Mouse (Mus musculus) cerebellum, adult 11-12 months (tissue): Measurements from ENCODE around the gene Cyp4a32.
"Not testable (repeated sequence)": the region's sequence is repeated elsewhere in the genome, so short reads cannot be mapped to it uniquely, and the experiment has no call there.

Experiments
- DNase-seq: peaks from one replicate; pipeline ENCODE4 v3.0.0; 2022

Gene Cyp4a32

GRCm38 (mm10) chr4:115600611-115601010 lies at the start of gene Cyp4a32:
Cyp4a32 (plus strand) TSS chr4:115600969.
- not testable (repeated sequence) for DNase-seq

- DNase-seq = no peak
Measured at GRCm38 (mm10) chr4:115552726-115553125, 48.0 kb upstream of the Cyp4a32 start.

DNA sequence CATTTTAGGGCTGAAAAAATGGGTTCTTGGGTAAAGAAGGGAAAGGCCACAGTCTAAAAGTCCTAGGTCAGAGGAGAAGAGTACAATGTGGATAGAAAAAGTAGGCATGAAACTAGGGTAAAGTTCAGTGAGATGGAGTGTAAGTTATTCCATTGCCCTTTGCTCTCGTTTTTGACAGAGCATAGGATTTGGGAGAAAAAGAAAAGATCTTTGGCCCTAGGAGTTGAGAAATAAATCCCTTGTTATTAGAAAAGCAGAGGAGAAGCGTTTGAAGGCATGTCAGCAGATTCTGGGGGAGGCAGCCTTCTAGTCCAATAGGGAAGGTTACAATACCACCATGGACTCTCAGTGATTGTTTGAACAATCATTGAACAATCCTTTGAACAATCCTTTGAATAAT lies 45.3 kb upstream of the Cyp4a32 start:
- no peak for DNase-seq

DNA sequence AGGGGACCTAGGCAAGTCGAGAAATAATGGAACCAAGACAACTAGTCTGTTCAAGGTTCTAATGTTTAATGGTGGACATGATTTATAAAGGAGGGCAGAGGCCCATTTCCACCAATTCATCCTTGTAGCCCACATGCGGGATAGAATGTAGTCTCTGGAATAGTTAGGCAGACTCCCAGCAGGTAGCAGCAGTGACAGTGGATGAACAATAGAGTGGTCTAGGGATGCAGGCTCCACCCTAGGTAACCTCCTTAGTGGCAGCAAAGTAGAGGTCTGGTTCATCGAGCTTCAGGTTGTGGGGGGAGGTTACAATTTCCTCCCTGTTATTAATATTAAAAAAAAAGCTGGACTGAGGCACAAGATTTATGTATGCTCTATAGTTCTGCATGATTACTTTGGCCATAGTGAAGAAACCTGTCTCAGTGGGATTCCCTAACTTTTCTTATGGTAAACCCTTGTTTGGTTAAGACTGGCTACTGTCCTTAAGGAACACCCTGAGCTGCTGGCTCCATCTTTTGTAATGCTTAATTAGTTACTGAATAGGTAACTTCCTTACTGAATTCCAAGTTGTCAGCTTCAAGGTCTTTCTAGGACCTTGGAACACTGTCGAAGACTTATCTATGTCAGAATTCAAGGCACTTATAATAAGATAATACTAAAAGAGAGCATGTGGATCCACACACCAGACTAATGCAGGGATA lies 42.8 kb upstream of the Cyp4a32 start:
- DNase-seq = no peak

GRCm38 (mm10) chr4:115561236-115561635 lies 39.5 kb upstream of the Cyp4a32 start:
- not testable (repeated sequence) for DNase-seq

GRCm38 (mm10) chr4:115563401-115563800 lies 37.4 kb upstream of the Cyp4a32 start, which contains the start of gene Cyp4a31:
Cyp4a31 (plus strand) TSS chr4:115563649.
- no peak for DNase-seq

GRCm38 (mm10) chr4:115564469-115565225 lies 36.1 kb upstream of the Cyp4a32 start:
- not testable (repeated sequence) for DNase-seq

DNA sequence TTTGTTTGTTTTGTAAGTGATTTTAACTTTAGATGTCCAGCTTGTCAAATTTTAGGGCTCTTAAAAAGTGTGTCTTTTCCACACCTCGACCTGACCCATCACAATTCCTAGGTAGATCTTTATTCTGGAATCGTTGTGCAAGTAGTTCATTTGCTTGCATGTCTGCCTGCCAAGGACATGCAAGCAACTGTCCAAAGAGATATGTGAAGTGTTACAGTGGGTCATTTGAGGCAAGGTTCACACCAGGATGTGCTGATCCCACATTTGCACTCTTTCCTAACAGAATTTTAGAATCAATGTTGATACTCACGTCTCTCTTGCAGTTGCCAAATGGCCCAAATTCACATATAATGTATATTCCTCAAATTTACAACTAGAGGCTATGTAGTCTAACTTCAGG lies 25.5 kb upstream of the Cyp4a32 start:
- DNase-seq = no peak

GRCm38 (mm10) chr4:115575776-115576175 lies 25.0 kb upstream of the Cyp4a32 start:
- DNase-seq = no peak

GRCm38 (mm10) chr4:115583036-115583435 lies 17.7 kb upstream of the Cyp4a32 start:
- DNase-seq = no peak

- no peak for DNase-seq
Measured at GRCm38 (mm10) chr4:115596357-115596756, 4.4 kb upstream of the Cyp4a32 start.

GRCm38 (mm10) chr4:115596824-115597336 lies 3.9 kb upstream of the Cyp4a32 start:
- no peak for DNase-seq

DNA sequence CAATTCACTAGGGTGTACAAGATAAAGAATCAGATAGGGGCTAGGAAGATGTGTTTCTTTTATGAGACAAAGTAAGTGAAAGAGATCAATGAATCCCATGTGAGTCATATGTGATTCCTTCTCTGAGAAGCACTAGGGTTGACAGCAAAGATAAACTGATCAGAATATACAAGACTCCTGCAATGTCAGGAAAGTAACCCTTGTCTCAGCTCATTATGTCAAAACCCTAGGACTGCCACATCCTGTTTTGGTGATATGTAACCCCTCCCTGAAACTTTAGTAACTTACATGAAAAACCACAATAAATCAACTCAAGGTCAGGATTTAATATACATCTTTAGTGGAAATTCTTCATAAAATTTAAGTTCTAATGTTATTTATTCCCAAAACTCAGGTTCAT lies 13.2 kb downstream of the Cyp4a32 start:
- DNase-seq = no peak

DNA sequence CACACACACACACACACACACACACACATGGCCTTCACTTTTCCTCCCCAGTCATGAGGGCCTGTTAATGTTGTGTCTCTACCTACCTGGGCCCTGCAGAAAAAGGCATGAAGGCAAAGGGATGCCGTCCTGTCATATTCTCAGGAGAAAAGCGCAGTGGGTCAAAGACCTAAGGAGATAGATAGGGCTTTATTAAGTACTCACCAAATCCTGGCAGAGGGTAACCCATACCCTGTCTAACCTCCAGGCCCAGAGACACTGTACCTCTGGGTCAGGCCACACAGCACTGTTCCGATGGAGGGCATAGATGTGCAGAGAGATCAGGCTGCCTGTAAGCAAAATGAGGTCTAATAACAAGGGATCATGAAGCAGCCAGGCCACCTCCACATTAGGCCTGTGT lies 24.8 kb downstream of the Cyp4a32 start:
- DNase-seq = not testable (repeated sequence)

GRCm38 (mm10) chr4:115642967-115643754 lies 42.4 kb downstream of the Cyp4a32 start:
- no peak for DNase-seq

- DNase-seq = no peak
Measured at GRCm38 (mm10) chr4:115645371-115645770, 44.6 kb downstream of the Cyp4a32 start.

GRCm38 (mm10) chr4:115647580-115647979 lies 46.8 kb downstream of the Cyp4a32 start, which contains the start of gene Cyp4b1:
Cyp4b1 (minus strand) TSS chr4:115647723.
- DNase-seq = no peak

DNA sequence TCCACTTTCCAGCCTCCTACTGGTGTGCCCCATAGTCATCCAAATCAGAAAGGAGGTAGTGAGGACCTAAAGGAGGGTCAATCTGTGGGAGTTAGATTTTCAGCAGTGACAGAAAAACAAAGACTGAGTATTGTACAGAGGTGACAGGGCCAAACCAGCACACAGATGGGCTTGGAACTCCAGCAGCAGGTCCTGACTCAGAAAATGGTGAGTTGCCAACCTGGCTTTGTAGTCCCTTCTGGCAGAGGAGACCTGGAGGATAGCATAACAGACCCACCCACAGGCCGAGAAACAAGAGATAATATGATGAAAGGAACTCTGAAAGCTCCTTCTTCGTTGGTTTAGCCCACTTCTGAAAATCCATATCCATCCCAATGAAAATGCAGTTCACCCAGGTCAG lies 48.0 kb downstream of the Cyp4a32 start:
- no peak for DNase-seq

DNA sequence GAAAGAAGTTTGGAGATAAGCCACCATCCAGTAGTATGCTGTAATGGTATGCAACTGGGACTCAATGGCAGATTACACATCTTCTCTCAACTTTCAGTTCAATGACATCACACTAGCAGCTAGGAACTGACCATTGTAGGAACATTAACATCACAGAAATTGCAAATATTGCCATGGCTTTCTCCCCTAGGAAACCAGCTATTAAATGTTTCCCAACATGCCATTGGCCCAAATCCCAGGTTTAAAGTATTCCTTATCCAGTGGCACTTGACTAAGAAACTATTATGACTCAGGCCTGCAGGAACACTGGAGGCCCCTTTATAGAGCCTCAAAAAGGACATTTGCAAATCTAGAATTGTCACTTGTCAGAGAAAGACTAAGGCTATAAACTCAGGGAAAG lies 48.6 kb downstream of the Cyp4a32 start:
- no peak for DNase-seq

GRCm38 (mm10) chr4:115650866-115651265 lies 50.1 kb downstream of the Cyp4a32 start:
- no peak for DNase-seq

DNA sequence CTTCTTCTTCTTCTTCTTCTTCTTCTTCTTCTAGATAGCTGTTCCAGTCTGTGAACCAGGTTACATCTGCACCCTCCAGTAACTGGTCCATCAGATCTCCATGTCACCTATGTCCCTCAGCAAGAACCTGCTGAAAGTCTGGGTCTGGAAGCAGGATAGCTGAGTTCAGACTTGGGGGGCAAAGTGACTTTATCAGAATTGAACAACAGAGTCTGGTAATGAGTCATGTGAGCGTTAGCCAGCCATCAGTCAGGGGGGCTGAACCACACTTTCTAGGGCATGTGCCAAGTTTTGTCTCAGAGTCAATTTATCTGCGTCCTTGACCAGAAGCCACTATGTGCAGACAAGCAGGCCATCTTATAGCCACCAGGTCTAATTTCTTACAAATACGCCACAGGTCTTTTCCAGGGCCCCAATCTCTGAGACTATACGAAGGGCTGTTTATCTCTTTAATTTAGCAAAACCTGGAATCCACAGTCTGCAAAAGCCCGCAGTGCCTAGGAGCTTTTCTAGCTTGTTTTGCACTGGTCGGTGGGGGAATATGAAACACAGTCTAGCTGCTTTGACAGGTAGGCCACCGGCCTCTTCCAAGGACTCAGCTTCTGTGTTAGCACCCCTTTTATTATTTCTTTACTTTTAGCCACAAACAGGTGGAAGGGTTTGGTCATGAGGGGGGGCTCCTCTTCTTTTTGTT lies 55.2 kb downstream of the Cyp4a32 start:
- DNase-seq = not testable (repeated sequence)

DNA sequence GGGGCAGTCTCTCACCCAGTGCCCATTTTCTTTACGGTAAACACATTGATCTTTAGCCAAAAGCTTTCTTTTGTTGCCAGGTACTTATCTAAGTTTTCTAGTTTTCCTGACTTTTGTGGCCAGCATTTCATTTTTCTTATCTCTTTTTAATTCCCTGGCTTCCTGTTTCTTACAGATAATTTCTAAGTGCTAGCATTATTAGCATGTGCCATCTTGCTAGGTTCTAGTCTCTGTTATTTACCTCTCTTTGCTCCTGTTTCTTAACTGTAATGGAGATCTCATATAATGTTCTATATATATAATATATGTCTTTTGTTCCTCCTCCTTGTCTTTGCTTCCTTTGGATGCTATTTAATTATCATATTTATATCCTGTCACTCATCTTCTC lies 55.8 kb downstream of the Cyp4a32 start:
- DNase-seq = not testable (repeated sequence)
